In genomic region chr1:75725329-75725728, GRCm38 (mm10) we compare ENCODE assay signal across 23 mouse cellular contexts.
DNase-seq lines count a peak whose midpoint lies in the region; ATAC-seq lines count a peak whose summit lies in the region.
"Had no signal": no experiment of that assay in that cellular context is flagged by ENCODE, and none has a peak within 500 bp of the region (broad histone marks: within the 10 kb centered on the region; RNA-seq: fewer than 3 reads in every experiment).

No protein-coding gene starts in this region.

- 53% methylated on average over 2 of the region's 2 CpGs for WGBS in midbrain, embryonic 11.5 days
- WGBS in midbrain, embryonic 13.5 days = 47% methylated on average over 2 of the region's 2 CpGs
- WGBS in forebrain, embryonic 10.5 days = 56% methylated on average over 2 of the region's 2 CpGs
- WGBS in forebrain, embryonic 13.5 days = 12% methylated on average over 2 of the region's 2 CpGs
- 12% methylated on average over 2 of the region's 2 CpGs for WGBS in forebrain, embryonic 16.5 days

- ATAC-seq in midbrain, embryonic 11.5 days (ENCODE audit: low FRiP score) = no peak
- no peak for ATAC-seq in midbrain, embryonic 13.5 days
- peak; percentile 91 for ATAC-seq in forebrain, embryonic 13.5 days
- peak; percentile 94 for ATAC-seq in forebrain, embryonic 16.5 days
- ATAC-seq: activated CD4-positive, CD25-positive, alpha-beta regulatory T cell, adult 4 months; hindbrain, embryonic 16.5 days; intestine, embryonic 15.5 days had no signal

- no peaks in the 10 kb centered on the region for H3K4me1 ChIP-seq in midbrain, embryonic 11.5 days (ENCODE audit: control insufficient read depth, insufficient read depth, low read length)
- no peaks in the 10 kb centered on the region for H3K4me1 ChIP-seq in midbrain, embryonic 13.5 days (replicated peaks)
- H3K4me1 ChIP-seq in forebrain, embryonic 10.5 days = peaks cover 18% of the 10 kb centered on the region
- H3K4me1 ChIP-seq in forebrain, embryonic 13.5 days = peaks cover 20% of the 10 kb centered on the region
- H3K4me1 ChIP-seq in forebrain, embryonic 16.5 days (replicated peaks; ENCODE audit: control insufficient read depth, insufficient read depth, low read length) = peaks cover 7% of the 10 kb centered on the region
- H3K4me1 ChIP-seq: embryonic facial prominence, embryonic 12.5 days; embryonic facial prominence, embryonic 15.5 days; hindbrain, embryonic 10.5 days; intestine, embryonic 15.5 days had no signal

- no peak overlapping the region for H3K4me3 ChIP-seq in midbrain, embryonic 11.5 days (ENCODE audit: low read depth, low read length)
- H3K4me3 ChIP-seq in midbrain, embryonic 13.5 days (replicated peaks) = no peak overlapping the region
- H3K4me3 ChIP-seq in forebrain, embryonic 10.5 days = no peak overlapping the region
- no peak overlapping the region for H3K4me3 ChIP-seq in forebrain, embryonic 13.5 days
- H3K4me3 ChIP-seq in forebrain, embryonic 16.5 days (replicated peaks; ENCODE audit: low read length) = no peak overlapping the region
- H3K4me3 ChIP-seq: embryonic facial prominence, embryonic 12.5 days; embryonic facial prominence, embryonic 15.5 days; hindbrain, embryonic 10.5 days; hindbrain, embryonic 13.5 days; intestine, embryonic 15.5 days had no signal

- intact Hi-C loops in gastrocnemius, postnatal 14 days (cut with DNase I; ENCODE audit: low total_unique reads) = no loop called here

- H3K36me3 ChIP-seq in midbrain, embryonic 11.5 days (ENCODE audit: control insufficient read depth, insufficient read depth, low read length) = no peaks in the 10 kb centered on the region
- H3K36me3 ChIP-seq in midbrain, embryonic 13.5 days = no peaks in the 10 kb centered on the region
- H3K36me3 ChIP-seq in forebrain, embryonic 10.5 days (replicated peaks) = no peaks in the 10 kb centered on the region
- no peaks in the 10 kb centered on the region for H3K36me3 ChIP-seq in forebrain, embryonic 13.5 days (ENCODE audit: poor library complexity, severe bottlenecking)
- H3K36me3 ChIP-seq in forebrain, embryonic 16.5 days (ENCODE audit: control insufficient read depth, insufficient read depth) = no peaks in the 10 kb centered on the region
- H3K36me3 ChIP-seq: embryonic facial prominence, embryonic 12.5 days; embryonic facial prominence, embryonic 15.5 days; hindbrain, embryonic 10.5 days; hindbrain, embryonic 13.5 days; intestine, embryonic 15.5 days had no signal

- H3K27ac ChIP-seq in midbrain, embryonic 11.5 days (ENCODE audit: low read depth, low read length) = no peak overlapping the region
- no peak overlapping the region for H3K27ac ChIP-seq in midbrain, embryonic 13.5 days
- H3K27ac ChIP-seq in forebrain, embryonic 10.5 days = peak overlapping the region; percentile 71
- peak overlapping the region; percentile 40; the same call in 1 of the 2 replicates for H3K27ac ChIP-seq in forebrain, embryonic 13.5 days
- H3K27ac ChIP-seq in forebrain, embryonic 16.5 days (ENCODE audit: low read length) = 0 out of 2 replicates have a peak overlapping the region, but pooled peaks have one; percentile 51
- H3K27ac ChIP-seq: embryonic facial prominence, embryonic 12.5 days; embryonic facial prominence, embryonic 15.5 days; hindbrain, embryonic 10.5 days; hindbrain, embryonic 13.5 days; intestine, embryonic 15.5 days had no signal

- H3K27me3 ChIP-seq in midbrain, embryonic 11.5 days (ENCODE audit: control insufficient read depth, insufficient read depth, low read length) = no peaks in the 10 kb centered on the region
- H3K27me3 ChIP-seq in midbrain, embryonic 13.5 days = no peaks in the 10 kb centered on the region
- no peaks in the 10 kb centered on the region for H3K27me3 ChIP-seq in forebrain, embryonic 10.5 days (ENCODE audit: poor library complexity, severe bottlenecking)
- no peaks in the 10 kb centered on the region for H3K27me3 ChIP-seq in forebrain, embryonic 13.5 days
- H3K27me3 ChIP-seq in forebrain, embryonic 16.5 days (replicated peaks; ENCODE audit: control insufficient read depth, insufficient read depth, low read length) = no peaks in the 10 kb centered on the region
- H3K27me3 ChIP-seq: embryonic facial prominence, embryonic 12.5 days; embryonic facial prominence, embryonic 15.5 days; hindbrain, embryonic 13.5 days; intestine, embryonic 15.5 days had no signal

- no peak overlapping the region for H3K9ac ChIP-seq in midbrain, embryonic 11.5 days (ENCODE audit: low read length)
- H3K9ac ChIP-seq in midbrain, embryonic 13.5 days (replicated peaks) = no peak overlapping the region
- no peak overlapping the region for H3K9ac ChIP-seq in forebrain, embryonic 13.5 days
- no peak overlapping the region for H3K9ac ChIP-seq in forebrain, embryonic 16.5 days (replicated peaks; ENCODE audit: low read depth, low read length)
- H3K9ac ChIP-seq: embryonic facial prominence, embryonic 12.5 days; embryonic facial prominence, embryonic 15.5 days; hindbrain, embryonic 13.5 days; intestine, embryonic 15.5 days had no signal

- peak; percentile 81 for DNase-seq in midbrain, embryonic 11.5 days (ENCODE audit: low spot score, missing footprints)
- DNase-seq in forebrain, embryonic 10.5 days (ENCODE audit: extremely low spot score, low spot score) = no peak
- DNase-seq in layer of hippocampus, adult 9-10 months (ENCODE audit: low spot score) = no peak
- no peak for DNase-seq in urinary bladder, postnatal 36 days (ENCODE audit: low spot score in 2 of 2)
- no peak for DNase-seq in gastrocnemius, postnatal 14 days
- DNase-seq: adrenal gland, adult 8-10 months; adrenal gland, postnatal 25 days; cerebellum, adult 18-20 months; cerebellum, adult 9-10 months; cerebellum, postnatal 14 days; gastrocnemius, postnatal 10 days; heart, postnatal 36 days had no signal

- H3K9me3 ChIP-seq in midbrain, embryonic 11.5 days (ENCODE audit: control insufficient read depth, low read length) = no peaks in the 10 kb centered on the region; the same call in 1 of the 2 replicates
- H3K9me3 ChIP-seq in midbrain, embryonic 13.5 days = peaks cover 9% of the 10 kb centered on the region
- H3K9me3 ChIP-seq in forebrain, embryonic 10.5 days = peaks cover 11% of the 10 kb centered on the region; the same call in 1 of the 2 replicates
- no peaks in the 10 kb centered on the region for H3K9me3 ChIP-seq in forebrain, embryonic 13.5 days (replicated peaks)
- no peaks in the 10 kb centered on the region for H3K9me3 ChIP-seq in forebrain, embryonic 16.5 days (ENCODE audit: control insufficient read depth, low read length)
- H3K9me3 ChIP-seq: embryonic facial prominence, embryonic 12.5 days; embryonic facial prominence, embryonic 15.5 days; hindbrain, embryonic 10.5 days; intestine, embryonic 15.5 days had no signal

- H3K4me2 ChIP-seq in midbrain, embryonic 11.5 days = no peak overlapping the region
- H3K4me2 ChIP-seq in midbrain, embryonic 13.5 days (replicated peaks) = no peak overlapping the region
- no peak overlapping the region for H3K4me2 ChIP-seq in forebrain, embryonic 13.5 days
- no peak overlapping the region for H3K4me2 ChIP-seq in forebrain, embryonic 16.5 days (ENCODE audit: low read length)
- H3K4me2 ChIP-seq: embryonic facial prominence, embryonic 12.5 days; embryonic facial prominence, embryonic 15.5 days; heart, embryonic 11.5 days; hindbrain, embryonic 13.5 days; intestine, embryonic 15.5 days had no signal

Comparison
In these comparisons a context has a peak if more than half of its experiments do, and no peak if none do; other contexts are left out.
1. ATAC-seq: peak in forebrain, embryonic 13.5 days (single experiment) and forebrain, embryonic 16.5 days (single experiment); none in midbrain, embryonic 11.5 days (single experiment) and midbrain, embryonic 13.5 days (single experiment).
2. H3K27ac ChIP-seq: peak in forebrain, embryonic 10.5 days (single experiment), forebrain, embryonic 13.5 days (single experiment) and forebrain, embryonic 16.5 days (single experiment); none in midbrain, embryonic 11.5 days (single experiment) and midbrain, embryonic 13.5 days (single experiment).